Mouse (Mus musculus) left cerebral cortex, adult 18-20 months (tissue): ENCODE measurements around the gene Adgrf3. TPM values are rescaled to one million over a fixed set of nuclear protein-coding genes. Genes with fewer than 3 reads are reported as not detected.

ENCODE experiments used
- DNase-seq, 2 experiments: peaks; one replicate each; pipeline ENCODE4 v3.0.0; 2021 to 2022; ENCODE audit warnings: low spot score in 2 of 2, mixed read lengths in 1 of 2
- microRNA-seq, 2 experiments: library from miRNA; unstranded; fragments of <30 nt; microRNA quantifications; one replicate each; pipeline ENCODE4 v1.2.0; 2021
- total RNA-seq, 2 experiments: library from RNA; stranded (reverse); gene quantifications; 2 replicates each; pipeline ENCODE4 v1.2.3; 2021

Gene Adgrf3
- total RNA-seq, 2 experiments from 2014 or later = 0.37 TPM; not detected in 1

- DNase-seq = no peak
These were observed 52.3 kb downstream of the Adgrf3 start for GRCm38 (mm10) chr5:30153222-30153621.

GRCm38 (mm10) chr5:30152413-30152812 lies 53.1 kb downstream of the Adgrf3 start:
- no peak for DNase-seq

- DNase-seq = no peak
These were observed 53.5 kb downstream of the Adgrf3 start for GRCm38 (mm10) chr5:30152007-30152406.

GRCm38 (mm10) chr5:30148133-30148920 lies 57.2 kb downstream of the Adgrf3 start:
- DNase-seq = no peak

- DNase-seq = no peak
These were observed 59.0 kb downstream of the Adgrf3 start for GRCm38 (mm10) chr5:30146526-30146925.

Small RNA genes lying within 50 kb of the gene (microRNA-seq; reads per million reads assigned to microRNA genes)
- 0.63 to 0.75 reads per million in 2 experiments for gene Mir1960

Other genes starting within 250 kb of the Adgrf3 start
- gene Il6, start 192.6 kb downstream of the Adgrf3 start, total RNA-seq = not detected
- gene Tyms, start 132.1 kb downstream of the Adgrf3 start, total RNA-seq = 1 to 10 TPM; 3.6 to 4.1 TPM
- gene Garem2, start 100.6 kb downstream of the Adgrf3 start, total RNA-seq = 10 to 100 TPM in 1 of 2 experiments, 1 to 10 TPM in 1; 10.0 to 10.7 TPM
- 1 to 10 TPM; 2.0 to 3.5 TPM for gene 3110082J24Rik, start 99.6 kb downstream of the Adgrf3 start, total RNA-seq
- 10 to 100 TPM; 58.3 to 64.8 TPM for gene Hadha, start 50.6 kb downstream of the Adgrf3 start, total RNA-seq
- gene Hadhb, start 50.5 kb downstream of the Adgrf3 start, total RNA-seq = 10 to 100 TPM; 78.7 to 78.9 TPM
- 10 to 100 TPM; 48.4 to 49.5 TPM for gene Selenoi, start 26.9 kb upstream of the Adgrf3 start, total RNA-seq
- 10 to 100 TPM; 11.6 to 13.6 TPM for gene Drc1, start 75.7 kb upstream of the Adgrf3 start, total RNA-seq